Mouse (Mus musculus): Measurements from ENCODE around the gene Tdrd7.

DNA sequence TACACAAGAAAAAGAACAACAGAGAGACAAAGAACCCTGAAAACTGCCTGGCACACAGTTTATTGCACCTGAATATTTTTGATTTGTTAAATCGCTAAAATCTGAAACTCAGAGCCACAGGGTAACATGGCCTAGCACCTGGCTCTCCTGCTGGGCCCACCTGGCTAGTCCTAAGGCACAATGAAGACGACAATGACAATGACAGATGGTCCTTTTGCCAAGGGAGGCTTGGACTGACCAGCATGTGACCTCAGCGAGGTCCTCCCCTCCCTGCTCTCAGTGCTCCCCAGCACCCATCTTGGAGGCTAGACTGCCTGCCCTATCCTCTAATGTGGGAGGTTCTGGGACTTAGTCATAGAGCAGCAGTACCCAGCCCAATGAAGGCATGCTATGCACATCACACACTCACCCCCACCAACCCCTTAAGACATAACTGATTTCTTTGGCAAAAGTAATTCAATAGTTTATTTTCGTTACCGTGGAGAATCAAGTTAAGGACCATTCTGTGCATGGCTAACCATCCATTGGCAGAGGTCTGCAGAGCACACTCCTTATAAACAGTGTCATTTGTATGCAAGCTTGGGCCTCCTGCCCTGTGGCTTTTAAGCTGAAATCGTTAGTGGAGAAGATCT lies 104.8 kb downstream of the Tdrd7 start:
- TF ChIP-seq CTCF (IDR thresholded peaks at IDR 0.05; ENCODE audit: insufficient read depth, low read depth, low read length), result no peak
- TF ChIP-seq POLR2A (IDR thresholded peaks at IDR 0.05; ENCODE audit: insufficient read depth, low read depth, low read length), result no peak

Data from olfactory bulb, adult 2 months (tissue).